Mouse (Mus musculus): Measurements from ENCODE around the gene Mfrp.
"Not testable (repeated sequence)": the region's sequence is repeated elsewhere in the genome, so short reads cannot be mapped to it uniquely, and the experiment has no call there.

Gene Mfrp

DNA sequence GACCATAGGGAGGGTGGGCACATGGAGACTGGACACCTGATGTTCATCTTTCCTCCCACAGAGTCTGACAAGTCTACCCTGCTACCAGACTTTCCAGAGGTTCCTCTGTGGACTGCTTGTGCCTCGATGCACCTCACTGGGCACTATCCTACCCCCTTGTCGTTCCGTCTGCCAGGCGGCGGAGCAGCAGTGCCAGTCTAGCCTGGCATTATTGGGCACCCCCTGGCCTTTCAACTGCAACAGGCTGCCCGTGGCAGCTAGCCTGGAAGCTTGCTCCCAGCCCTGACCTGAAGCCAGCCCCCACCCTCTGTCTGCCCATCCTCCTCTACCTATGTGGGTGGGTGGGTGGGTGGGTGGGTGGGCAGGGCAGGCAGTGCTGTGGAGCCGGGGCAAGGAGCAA lies 4.7 kb downstream of the Mfrp start:
- no peak for DNase-seq (ENCODE audit: low spot score in 2 of 2)

DNA sequence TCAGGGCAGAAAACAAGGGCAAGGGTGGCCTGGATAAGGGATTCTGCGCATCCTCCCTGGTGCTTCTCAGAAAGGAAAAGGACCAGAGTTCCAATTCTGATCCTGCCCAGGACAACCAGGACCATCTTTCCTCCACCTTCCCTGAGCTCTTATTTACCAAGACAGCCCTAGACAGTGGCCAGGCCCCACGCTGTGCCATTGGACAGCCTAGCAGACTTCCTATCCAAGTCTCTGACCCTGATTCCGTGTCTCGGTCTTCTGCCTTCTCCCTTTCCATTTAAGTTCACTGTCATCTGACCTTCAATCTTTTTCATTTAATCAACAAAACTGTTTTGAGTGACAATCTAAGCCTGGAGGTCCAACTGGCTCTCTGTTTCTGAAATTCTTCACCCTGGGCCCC lies 5.1 kb downstream of the Mfrp start:
- no peak for DNase-seq (ENCODE audit: low spot score in 2 of 2)

DNA sequence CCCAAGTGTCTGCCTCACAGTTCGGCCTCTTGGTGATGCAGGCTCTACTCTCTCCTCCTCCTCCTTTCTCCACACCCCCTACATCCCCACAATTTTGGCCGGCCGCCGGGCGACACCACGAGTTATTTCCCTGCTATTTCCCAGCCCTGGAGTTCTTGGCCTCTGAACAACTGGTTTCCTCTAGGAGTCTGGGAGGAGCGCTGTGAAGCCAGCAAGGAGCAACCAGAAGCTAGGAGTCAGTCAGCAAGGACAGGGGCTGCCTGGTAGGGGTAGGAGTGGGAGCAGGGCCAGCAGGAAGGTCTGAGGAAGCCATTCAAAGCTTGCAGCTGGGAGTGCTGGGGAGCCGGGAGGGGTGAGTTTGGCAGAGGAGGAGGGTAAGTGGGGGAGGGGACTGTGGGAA lies 5.6 kb downstream of the Mfrp start, which contains the start of gene C1qtnf5:
TSS of gene C1qtnf5 (plus strand) at position 136 of the 400 bp plus-strand sequence.
- peak in 1 of 2 experiments; percentile 58 for DNase-seq (ENCODE audit: low spot score in 2 of 2)

DNA sequence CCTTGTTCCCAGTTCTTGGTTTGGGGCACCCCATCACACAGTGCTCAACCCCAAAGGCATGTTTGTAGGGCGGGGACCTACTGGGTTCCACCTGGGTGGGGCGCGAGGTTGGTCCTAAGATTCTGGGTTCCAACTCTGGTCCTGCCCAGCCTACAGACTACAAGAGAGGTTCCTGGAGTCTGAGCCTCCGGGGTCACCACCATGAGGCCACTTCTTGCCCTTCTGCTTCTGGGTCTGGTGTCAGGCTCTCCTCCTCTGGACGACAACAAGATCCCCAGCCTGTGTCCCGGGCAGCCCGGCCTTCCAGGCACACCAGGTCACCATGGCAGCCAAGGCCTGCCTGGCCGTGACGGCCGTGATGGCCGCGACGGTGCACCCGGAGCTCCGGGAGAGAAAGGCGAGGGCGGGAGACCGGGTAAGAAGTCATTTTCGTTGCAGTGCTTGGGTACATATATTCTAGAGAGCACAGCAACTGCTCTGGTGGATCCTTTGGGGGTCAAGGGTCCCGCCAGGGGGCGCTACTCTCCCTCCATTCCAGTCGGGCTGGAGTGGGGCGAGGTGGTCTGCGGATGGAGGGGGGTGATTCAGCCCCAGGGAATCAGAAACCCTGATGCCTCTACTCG lies 6.1 kb downstream of the Mfrp start:
- no peak for DNase-seq (ENCODE audit: low spot score in 2 of 2)

DNA sequence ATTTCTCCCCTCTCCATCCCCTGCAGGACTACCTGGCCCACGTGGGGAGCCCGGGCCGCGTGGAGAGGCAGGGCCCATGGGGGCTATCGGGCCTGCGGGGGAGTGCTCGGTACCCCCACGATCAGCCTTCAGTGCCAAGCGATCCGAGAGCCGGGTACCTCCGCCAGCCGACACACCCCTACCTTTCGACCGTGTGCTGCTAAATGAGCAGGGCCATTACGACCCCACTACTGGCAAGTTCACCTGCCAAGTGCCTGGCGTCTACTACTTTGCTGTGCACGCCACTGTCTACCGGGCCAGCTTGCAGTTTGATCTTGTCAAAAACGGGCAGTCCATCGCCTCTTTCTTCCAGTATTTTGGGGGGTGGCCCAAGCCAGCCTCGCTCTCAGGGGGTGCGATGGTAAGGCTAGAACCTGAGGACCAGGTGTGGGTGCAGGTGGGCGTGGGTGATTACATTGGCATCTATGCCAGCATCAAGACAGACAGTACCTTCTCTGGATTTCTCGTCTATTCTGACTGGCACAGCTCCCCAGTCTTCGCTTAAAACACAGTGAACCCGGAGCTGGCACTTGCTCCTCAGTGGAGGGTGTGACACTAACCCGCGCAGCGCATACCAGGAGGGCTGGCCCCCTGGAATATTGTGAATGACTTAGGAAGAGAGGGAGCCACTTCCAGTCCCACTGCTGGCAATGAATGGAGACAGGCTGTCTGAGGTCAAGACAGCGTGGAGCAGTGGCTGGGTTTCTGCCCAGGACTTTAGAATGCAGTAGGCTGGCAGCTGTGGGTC lies 6.9 kb downstream of the Mfrp start:
- no peak for DNase-seq (ENCODE audit: low spot score in 2 of 2)

DNA sequence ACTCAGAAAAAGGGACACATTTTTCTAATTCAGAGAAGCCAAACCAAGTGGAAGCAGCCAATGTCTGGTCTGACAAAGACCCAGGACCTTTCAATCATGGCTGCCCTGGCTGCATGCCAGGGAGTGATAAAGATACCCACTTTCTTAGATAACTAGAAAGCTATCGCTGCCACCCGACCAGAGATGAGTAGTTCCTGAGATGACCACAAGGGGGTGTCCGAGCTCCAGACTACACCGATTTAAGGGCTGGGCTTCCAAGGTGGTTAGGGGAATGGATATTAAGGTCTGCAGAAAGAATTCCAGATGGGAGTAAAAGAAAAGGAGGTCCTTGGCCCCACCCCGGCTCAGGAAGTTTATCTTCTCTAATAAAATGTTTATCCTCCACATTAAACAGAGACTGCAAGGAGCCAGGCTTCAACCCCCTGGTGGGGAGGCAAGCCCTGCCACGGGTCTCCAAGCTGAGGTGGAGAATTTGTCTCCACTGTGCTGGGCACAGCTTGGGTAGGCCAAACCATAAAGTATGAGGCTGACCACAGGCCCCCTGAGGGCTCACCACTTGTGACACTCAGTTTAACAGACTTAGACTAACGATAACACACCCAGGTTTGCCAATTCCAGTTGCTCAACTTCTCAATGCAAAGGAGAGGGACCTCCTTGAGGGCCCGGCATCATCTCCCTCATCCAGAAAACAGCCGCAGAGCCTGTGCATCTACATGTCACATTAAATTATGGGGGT lies 8.0 kb downstream of the Mfrp start:
- peak; percentile 75 to 78 for DNase-seq (ENCODE audit: low spot score in 2 of 2)

DNA sequence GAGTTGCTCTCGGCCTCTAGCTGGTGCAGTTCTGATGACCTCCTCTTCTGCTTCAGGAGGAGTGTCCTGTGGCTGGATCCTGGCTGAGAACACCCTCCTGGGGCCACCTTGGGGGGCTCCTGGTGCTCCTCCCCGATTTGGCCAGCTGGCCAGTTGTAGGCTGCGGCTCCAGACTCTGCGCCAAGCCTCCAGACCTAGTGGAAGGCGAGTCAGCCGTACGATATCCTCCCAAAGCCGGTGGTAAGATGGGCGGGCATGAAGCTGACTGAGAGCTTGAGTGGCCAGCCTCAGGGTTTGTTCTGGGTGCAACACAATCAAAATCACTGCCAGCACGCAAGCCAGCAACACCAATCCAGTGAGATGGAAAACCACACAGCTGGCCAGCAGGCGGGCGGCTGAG lies 10.4 kb downstream of the Mfrp start:
- DNase-seq (ENCODE audit: low spot score in 2 of 2): not testable (repeated sequence)

DNA sequence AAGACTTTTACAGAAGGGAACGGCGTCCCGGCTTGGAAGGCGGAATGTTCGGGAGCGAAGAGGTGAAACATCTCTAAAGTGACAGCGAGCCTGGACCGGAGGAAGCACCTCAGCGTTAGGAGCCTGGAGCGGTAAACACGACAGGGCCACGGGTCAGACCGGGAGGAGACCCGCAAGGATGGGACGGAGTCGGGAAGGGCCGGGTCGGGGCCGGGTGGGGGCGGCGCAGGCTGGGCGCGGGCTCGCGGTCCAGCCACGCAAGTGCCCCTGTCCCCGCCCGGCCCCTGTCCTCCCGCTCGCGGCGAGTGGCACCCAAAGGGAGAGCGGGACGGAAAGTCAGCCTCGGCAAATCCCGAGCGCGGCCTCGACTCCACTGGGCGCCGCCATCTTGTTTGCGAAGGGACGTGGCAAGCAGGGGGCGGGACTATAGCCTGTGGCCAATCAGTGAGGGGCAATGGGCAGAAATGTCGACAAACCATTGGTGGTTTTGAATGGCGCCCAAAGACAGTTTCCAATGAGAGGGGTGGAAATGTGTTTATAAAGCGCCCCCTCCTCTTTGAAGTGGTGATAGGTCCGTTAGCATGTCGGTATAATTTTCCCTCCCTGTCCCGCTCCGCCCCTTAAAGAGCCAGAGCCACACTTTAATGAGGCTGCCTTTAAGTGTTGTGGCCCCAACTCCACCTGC lies 11.7 kb downstream of the Mfrp start, which contains the start of the genes Gm49380 and Rnf26:
TSS of gene Gm49380 (minus strand) at position 396 of the 685 bp plus-strand sequence.
TSS of gene Rnf26 (minus strand) at position 413 of the 685 bp plus-strand sequence.
- DNase-seq (ENCODE audit: low spot score in 2 of 2): peak; percentile 78 to 90

DNA sequence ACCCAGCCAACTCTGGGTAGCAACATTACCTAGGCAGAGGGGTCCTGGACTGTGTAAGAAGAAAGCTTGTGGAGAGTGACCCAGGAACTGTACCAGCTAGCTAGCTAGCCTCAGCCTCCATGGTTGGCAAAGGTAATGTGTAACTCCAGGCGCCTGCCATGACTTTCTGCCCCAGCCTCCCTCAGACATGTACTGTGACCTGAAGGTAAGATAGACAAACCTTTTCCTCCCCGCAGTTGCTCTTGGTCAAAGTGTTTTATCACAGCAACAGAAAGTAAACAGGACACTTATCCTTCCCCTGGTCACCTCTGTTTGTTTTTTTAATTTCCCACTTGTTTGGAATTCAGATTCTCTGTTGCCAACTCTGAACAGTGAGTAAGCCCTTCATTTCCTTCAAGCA lies 12.9 kb downstream of the Mfrp start:
- DNase-seq (ENCODE audit: low spot score in 2 of 2): no peak

DNA sequence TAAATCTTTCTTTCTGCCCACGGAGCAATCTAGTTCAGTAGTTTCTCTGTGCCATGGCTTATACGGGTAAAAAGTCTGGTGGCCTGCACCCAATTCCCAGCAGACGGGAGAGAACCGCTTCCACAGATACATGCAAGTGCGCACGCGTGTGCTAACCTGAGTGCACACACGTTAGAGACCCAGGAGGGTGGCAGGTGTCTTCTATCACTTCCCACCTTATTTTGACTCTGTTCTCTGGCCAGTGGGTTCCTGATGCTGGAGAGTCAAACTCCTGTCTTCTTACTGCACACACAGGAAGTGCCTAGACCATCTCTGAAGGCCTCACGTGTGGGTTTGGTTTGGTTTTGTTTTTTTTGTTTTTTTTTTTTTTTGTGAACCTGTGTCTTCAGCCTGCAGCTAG lies 14.1 kb downstream of the Mfrp start:
- no peak for DNase-seq (ENCODE audit: low spot score in 2 of 2)

DNA sequence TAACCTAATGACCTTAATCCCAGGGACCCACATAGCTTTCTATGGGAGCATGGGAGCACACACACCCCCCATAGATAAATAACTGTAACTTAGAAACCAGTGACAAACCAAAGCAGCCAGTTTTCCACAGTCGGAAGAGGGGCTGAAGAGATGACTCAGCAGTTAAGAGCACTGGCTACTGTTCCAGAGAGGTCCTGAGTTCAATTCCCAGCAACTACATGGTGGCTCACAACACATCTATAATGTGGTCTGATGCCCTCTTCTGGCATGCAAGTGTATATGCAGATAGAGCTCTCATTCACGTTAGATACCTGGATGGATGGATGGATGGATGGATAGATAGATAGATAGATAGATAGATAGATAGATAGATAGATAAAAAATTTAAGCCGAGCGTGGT lies 14.7 kb downstream of the Mfrp start:
- DNase-seq (ENCODE audit: low spot score in 2 of 2): no peak

DNA sequence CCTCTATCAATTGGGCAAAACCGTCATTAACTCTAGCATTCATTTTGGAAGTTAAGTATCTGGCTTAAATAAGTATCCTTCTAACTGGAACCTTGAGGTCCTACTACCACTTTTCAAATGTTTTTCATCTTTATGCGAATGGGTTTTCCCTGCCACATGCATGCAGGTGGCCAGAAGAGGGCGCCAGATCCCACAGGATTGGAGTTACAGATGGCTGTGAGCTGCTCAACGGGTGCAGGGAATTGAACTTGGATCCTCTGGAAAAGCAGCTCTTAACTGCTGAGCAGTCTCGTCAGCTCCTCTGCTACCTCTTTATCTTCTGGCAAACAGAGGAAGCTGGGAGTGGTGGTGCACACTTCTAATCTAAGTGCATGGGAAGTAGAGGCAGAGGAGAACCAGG lies 17.5 kb downstream of the Mfrp start:
- no peak for DNase-seq (ENCODE audit: low spot score in 2 of 2)

DNA sequence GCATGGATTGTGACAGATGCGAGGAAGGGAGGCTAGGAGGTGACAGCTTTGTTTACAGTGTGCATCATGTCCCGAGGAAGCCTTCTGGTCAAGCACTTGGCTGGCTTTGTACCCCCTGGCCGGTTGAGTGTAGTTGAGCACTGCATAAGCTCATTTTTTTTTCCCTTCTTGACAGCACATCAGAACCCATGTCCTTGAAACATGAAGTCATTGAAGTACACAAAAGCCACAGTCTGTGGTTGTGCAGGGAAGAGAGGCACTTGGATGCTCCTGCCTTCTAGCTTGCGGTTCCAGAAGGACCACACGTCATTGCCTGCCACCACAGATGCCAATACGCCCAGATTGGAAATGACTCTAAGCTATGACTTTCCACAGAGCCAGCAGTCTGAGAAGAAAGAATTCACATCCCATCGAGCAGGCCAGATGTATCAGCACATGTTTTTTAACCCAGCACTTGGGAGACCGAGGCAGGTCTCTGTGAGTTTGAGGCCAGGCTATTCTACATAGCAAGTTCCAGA lies 18.5 kb downstream of the Mfrp start:
- no peak for DNase-seq (ENCODE audit: low spot score in 2 of 2)

DNA sequence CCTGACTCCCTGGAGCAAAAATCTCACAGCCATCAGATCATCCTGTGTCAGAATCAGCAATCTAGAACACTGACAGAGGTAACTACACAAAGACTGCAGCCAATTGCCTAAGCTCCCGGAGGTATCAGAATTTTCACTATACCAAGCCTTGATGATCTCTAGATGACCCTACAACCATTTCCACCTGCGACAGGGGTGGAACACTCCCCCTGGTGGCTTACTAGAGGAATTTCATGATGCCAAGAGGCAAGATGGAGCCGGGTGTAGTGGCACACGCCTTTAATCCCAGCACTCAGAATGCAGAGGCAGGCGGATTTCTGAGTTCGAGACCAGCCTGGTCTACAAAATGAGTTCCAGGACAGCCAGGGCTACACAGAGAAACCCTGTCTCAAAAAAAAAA lies 22.8 kb downstream of the Mfrp start:
- no peak for DNase-seq (ENCODE audit: low spot score in 2 of 2)

DNA sequence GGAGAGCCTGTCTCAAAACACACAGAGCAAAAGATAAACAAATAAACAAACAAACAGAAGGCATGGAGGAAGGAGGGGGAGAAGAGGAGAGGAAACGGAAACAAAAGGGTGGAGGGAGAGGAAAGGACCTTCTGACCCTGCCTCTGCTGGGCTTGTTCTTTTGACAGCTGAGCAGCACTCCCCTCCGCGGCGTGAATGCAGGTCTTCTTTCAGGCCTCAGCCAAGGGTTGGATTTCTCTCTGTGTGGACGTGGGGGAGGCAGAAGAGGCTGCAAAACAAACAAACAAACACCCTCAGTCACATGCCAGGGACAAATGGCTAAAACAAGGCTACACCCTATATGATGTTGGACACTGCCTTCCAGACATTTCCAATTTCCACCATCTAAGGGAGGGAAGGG lies 23.5 kb downstream of the Mfrp start:
- no peak for DNase-seq (ENCODE audit: low spot score in 2 of 2)

DNA sequence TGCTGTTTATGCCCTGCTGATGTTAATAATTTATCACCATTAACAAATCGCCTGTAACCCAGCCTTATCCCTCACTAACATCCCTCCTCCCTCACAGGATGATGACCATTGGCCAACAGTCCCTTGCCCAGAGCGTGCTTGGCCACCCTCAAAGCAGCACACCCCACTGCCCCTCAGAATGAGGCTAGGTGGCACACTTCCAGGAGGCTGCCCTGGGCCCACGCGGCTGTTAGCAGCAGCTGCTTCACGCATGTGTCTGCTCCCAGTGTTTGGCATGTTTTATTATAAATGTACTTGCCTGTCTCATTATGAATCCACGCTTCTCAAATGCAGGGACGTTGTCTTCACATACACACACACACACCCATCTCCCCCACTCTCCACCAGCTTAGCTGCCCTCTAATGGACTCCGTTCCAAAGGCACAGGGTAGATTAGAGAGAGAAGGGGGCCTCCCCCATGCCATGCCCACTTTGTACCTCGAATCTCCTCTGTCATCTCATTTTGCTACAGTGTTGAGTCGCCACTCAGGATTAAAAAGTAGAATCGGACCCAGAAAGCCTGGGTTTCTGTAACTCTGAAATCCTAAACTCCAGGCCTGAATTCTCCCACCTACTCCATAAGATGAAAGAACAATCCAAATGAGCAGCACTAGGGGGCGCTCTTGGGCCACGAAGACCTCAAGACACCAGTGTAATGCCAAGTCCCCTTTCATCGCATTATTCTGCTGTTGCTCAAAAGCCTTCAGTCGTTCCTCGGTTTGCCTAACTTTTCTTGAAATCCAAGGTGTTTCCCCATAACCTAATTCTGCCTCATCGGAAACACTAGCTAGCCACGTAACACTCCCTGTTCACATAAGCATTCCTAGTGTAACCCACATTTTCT lies 24.3 kb downstream of the Mfrp start:
- DNase-seq (ENCODE audit: low spot score in 2 of 2): peak; percentile 84 to 90

DNA sequence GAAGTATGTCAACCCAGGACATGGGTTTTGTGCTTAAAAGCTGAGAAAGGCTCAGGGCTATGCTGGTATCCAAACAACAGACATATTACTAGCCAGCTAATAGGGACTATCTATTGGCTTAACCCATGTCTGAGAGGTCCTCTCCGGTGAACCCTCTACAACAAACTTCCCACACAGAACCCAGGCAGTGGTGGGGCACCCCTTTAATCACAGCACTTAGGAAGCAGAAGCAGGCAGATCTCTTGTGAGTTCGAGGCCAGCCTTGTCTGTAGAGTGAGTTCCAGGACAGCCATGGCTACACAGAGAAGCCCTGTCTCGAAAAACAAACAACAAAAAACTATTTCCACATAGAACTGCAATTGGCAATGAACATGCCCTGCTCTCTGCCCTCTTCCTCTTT lies 25.2 kb downstream of the Mfrp start:
- DNase-seq (ENCODE audit: low spot score in 2 of 2): no peak

DNA sequence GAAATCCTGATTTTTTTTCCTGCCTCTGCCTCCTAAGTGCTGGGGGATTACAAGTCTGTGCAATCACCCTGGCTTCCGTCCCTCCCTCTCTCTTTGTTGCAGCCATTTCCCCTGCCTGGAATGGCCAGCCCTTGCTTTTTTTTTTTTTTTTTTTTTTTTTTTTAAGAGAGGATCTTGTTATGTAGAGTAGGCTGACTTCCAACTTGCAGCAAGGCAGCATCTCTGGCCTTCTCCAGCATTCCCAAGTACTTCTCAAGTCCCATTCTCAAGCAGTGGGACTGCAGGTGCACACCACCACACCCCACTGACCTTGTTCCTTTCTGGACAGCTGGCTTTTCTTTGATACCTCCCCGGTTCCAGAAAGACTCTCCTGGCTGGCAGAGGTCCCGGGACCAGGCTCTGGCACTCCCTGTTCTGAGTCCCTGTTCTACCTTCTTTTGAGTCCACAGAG lies 25.8 kb downstream of the Mfrp start:
- DNase-seq (ENCODE audit: low spot score in 2 of 2): no peak

DNA sequence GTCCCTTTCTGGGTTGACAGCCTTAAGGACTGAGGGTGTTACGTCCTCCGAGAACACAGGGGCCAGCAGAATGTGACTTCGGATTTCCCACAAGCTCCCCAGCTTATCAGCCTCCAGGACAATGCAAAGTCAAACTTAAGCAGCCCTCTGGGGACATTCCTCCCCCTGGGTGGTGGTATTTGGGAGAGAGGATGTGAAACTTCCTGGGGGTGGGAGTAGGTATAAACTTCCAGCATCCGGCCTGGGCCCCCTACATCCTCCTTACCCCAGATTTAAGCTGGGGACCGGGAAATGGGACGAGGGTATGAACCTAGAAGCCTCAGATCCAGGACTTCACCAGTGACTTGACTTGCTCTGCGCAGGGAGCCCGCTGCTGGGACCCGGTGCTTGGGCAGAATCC lies 28.1 kb downstream of the Mfrp start:
- DNase-seq (ENCODE audit: low spot score in 2 of 2): no peak

DNA sequence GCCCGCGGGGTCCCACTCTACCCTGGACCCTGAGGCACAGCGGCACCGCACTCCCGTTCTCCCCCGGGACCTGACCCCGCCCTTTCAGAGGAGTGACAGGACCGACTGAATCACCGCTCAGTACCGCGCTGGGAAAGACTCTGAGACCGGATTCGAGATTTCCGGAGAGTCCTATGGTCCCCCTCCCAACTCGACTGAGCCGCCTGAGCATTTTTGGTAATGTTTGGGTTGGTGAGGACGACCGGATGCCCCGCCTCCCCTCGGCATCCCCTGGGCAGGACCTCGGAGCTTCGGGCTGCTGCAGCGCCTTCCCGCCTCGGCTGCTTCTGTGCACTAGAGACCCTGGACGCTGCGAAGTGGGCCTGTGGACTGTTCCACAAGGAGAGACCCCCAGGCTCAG lies 28.5 kb downstream of the Mfrp start:
- DNase-seq (ENCODE audit: low spot score in 2 of 2): no peak
